Mouse (Mus musculus) cerebellum, adult 18-20 months (tissue): ENCODE data around the gene Sowahd.
A peak's percentile ranks its signal among the peaks of the same experiment; 100 is the strongest.
"Not testable (repeated sequence)": the region's sequence is repeated elsewhere in the genome, so short reads cannot be mapped to it uniquely, and the experiment has no call there.

Experiments
- DNase-seq, 2 experiments: peaks; one replicate each; pipeline ENCODE4 v3.0.0; 2021

Sowahd gene

DNA sequence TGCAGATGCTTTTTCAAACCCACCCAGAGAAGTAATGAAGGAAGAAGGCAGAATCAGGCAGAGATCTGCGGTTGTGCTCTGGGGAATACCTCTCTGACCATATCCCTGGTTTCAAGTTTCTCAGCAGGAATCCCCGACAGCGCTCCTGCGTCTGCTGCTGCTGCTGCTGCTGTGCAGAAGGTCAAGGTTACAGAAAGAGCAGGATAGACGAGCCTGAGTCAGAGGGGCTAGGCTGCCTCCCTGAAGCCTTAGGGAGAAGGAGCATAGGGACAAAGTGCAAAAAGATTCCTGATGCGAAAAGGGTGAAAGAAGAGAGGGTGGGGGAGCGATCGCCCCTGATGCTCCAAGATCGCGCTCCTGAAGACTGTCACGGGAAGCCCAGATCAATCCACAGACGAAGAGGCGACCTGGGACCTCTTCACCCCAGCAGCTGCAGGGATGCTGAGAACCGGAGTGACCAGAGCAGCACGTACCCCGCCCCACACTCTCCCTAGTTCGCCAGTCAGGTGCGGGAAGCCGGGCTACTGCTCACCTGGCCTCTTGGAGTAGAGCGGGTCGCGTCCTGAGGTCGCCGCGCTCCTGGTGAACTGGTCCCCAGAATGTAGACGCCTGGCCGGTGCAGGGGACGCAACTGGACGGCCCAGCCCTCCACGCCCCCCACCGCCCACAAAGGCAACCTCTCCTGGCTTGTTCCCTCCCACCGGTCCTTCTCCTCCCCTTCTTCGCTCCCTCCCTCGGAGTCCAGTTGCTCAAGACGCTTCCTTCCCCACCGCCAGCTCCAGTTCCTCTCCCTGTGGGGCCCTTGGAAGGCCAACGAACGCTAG lies at the start of gene Sowahd:
Gene Sowahd (plus strand): TSS at position 780 of the 824 bp plus-strand sequence.
- DNase-seq = peak in 1 of 2 experiments; percentile 2

DNA sequence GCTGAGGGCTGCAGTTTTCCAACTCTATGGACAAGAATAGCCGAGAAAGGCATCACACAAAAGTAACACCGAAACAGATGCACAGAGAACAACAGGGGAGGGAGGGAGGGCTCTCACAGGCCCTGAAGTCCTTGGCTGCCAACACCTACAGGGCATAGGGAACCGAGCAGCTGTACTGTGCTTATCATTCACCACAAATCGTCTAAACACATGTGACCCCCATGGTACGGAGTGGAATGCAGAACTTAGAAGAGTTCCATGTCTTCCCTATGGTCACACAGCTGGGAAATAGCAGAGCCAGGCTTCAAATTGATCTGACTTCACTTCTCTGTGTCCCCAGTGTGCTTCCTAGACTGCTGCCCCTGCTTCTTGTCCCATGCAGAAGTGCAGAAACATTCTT lies 34.8 kb upstream of the Sowahd start:
- DNase-seq = no peak

DNA sequence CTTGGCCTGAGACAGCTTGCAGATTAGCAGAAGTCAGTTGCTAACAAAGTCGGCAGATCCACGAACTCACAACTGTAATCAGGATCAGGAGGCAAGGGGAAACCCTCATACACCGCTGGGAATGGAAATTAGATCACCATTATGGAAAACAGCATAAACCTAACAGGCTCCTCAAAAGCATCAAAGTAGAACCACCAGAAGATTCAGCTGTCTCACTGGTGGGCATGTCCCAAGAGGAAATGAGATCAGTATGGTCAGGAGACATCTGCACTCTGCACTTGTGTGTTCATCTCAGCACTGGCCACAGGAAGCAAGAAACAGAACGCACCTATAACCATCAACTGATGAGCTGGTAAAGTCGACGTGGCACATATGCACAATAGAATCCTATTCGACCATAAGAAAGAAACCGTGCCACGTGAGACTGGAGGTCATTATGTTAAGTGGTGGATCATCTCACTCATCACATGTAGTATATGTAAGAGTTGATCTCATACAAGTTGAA lies 30.4 kb upstream of the Sowahd start:
- no peak for DNase-seq

- DNase-seq = no peak
Measured at GRCm38 (mm10) chrX:37019045-37019444, 29.6 kb upstream of the Sowahd start.

GRCm38 (mm10) chrX:37022690-37023089 lies 26.0 kb upstream of the Sowahd start:
- peak; percentile 70 to 76 for DNase-seq

- no peak for DNase-seq
Measured at GRCm38 (mm10) chrX:37023652-37024309, 24.9 kb upstream of the Sowahd start.

- DNase-seq = peak in 1 of 2 experiments; percentile 10
Measured at GRCm38 (mm10) chrX:37028378-37028777, 20.3 kb upstream of the Sowahd start.

DNA sequence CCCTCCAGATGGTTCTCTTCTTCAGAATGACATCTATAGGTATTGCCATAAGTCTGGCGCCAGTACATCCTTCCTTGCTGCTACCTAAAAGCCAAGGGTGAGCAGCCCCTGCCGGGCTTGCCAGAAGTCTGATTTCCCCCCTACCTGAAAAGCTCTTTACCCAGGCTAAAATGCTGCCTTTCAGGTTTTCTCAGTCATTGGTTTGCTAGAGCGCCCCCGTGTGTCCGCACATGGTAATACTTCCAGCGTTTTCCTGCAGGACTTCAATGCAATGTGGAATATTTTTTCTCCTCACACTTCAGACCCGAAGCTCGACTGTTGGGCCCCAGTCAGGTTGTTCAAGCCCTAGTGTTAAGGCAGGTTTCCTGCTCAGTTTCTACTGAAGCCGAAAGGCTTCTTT lies 5.9 kb upstream of the Sowahd start:
- peak; percentile 54 to 70 for DNase-seq

DNA sequence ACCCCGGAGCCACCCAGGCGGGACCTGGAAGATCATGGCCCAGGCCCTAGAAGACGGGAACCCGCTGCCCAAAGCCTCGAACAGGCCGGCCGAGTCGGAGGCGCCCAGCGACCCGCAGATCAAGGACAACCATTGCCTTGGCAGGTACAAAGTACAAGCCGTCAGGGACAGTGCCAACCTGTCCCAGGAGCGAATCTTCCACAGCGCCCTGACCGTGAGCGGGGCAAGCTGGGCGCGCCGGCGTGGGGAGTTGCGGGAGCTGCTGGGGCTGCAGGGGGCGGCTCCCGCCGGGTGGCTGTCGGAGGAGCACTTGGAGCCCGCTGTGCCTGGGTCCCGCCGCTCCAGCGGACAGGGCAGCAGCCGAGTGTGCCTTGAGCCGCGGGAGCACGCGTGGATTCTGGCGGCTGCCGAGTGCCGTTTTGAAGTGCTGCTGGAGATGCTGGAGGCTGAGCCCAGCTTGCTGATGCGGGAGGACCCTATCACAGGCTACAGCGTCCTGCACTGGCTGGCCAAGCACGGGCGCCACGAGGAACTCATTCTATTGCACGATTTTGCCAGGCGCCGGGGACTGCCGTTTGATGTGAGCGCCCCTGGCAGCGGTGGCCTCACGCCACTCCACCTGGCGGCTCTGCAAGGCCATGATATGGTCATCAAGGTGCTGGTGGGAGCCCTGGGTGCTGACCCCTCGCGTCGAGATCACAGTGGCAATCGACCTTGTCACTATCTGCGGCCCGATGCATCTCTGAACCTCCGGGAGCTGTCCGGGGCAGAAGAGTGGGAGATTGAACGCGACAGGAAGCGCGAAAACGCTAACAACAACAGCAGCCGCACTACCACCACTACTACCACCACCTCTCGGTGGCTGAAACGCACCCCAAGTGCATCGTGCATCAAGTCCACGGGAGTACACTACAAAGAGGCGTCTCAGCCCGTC lies 512 bp downstream of the Sowahd start:
- DNase-seq = peak in 1 of 2 experiments; percentile 9

DNA sequence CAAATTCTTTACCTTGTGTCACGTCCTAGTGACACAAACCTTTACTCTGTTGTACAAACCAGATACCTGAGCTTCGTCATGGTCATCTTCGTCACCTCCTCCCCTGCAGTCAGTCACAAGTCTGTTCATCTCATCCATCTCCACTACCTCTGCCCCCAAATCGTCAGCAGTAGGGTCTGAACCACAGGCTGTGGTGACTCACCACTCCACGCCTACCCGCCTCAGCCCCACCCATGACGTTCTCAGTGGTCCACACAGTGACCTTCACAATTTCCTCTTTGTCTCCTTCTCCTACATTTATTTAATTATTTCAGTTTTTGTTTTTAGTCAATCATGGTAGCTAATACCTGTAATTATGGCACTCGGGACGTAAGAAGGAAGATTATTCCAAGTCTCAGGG lies 15.3 kb downstream of the Sowahd start:
- DNase-seq = no peak

GRCm38 (mm10) chrX:37067299-37067698 lies 18.7 kb downstream of the Sowahd start:
- DNase-seq = no peak

DNA sequence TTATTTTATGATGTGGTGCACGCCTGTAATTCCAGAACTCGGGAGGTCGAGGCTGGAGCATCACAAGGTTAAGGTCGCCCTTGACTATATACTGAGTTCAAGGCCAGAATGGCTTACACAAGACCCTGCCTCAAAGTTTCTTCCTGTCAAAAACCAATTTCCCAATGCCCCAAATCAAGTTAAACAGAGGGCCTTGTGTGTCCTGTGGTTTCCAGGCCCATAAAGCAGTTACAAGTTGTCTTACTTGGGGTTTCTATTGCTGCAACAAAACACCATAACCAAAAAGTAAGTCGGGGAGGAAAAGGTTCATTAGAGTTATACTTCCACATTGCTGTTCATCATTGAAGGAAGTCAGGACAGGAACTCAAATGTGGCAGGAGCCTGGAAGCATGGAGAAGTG lies 20.1 kb downstream of the Sowahd start:
- no peak for DNase-seq

DNA sequence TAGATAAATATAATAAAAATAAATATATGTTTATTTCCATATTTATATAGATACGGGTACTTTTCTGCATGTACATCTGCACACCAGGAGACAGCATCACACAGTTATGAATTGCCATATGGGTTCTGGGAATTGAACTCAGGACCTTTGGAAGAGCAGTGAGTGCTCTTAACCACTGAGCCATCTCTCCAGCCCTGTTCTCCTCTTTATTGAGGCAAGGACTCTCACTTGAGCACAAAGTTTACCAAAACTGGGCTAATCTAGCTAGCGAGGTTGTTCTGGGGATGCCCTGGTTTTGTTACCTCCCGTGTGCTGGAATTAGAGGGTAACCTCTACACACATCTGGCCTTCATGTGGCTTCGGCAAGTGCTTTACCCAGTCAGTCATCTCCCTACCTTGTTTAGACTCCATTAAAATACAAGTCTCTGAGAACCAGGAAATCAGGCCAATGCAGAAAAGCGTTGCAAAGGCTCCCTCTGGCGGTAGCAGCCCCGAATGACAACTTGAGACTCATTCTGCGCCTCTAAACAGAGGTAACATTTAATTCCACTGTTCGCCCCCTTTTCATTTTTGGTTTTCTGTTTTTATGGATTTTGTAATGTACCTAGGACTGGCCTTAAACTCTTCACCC lies 25.7 kb downstream of the Sowahd start:
- DNase-seq = peak; percentile 35 to 69

DNA sequence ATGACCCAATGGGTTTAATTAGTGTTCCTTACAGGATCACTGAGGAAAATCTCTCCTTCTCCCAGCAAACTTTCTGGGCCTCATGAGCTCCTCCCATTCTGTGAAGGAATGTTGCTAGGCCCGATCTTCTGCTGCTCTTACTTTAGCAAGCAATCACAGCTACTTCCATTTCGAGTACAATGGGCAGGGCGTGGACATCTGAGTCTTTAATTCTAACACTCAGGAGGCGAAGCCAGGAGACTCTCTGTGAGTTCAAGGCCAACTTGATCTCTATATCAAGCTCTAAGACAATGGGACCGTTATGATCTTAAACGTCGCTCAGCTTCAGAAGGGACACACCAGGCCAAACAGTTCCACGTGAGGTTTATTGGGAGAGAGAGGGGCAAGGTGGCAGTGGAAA lies 28.0 kb downstream of the Sowahd start:
- DNase-seq = no peak

- not testable (repeated sequence) for DNase-seq
Measured at GRCm38 (mm10) chrX:37080345-37080744, 31.7 kb downstream of the Sowahd start.

- no peak for DNase-seq
Measured at GRCm38 (mm10) chrX:37081194-37081593, 32.5 kb downstream of the Sowahd start.

GRCm38 (mm10) chrX:37084318-37084926 lies 35.8 kb downstream of the Sowahd start:
- peak in 1 of 2 experiments; percentile 9 for DNase-seq

DNA sequence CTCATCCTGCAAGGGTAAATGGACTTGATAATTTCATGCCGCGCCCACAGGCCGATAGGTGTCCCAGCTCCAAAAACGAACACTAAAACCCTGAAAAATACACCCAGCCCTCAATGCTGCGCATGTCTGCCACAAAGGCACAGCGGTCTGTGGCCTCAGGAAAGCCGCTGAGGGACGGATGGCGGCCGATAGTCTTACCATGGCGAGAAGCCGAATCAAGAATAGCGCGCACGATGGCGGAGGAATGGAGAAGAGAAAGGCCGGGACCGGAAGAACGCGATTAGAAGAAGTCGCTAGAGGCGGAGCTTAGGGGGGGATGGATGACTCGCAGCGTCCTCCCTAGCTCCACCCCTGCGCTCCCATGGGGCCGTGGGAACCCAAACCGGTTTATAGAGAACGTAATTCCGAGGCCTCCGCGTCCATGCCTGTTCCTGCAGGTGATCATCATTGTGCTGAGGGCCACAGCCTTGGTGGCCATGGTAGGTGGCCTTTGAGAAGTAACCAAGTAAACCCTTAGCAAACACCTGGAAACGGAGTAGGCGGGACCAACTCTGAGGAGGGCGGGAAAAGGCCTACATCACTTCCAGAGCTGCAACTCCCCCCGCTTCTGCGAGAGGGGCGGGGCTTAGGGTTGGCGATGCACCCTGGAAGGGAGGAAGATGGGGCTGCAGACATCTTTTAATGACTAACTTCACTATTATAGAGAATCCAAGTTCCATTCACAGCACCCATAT lies 36.4 kb downstream of the Sowahd start, which contains the start of gene Rpl39:
Gene Rpl39 (minus strand): TSS at position 476 of the 734 bp plus-strand sequence.
- peak; percentile 84 to 90 for DNase-seq

DNA sequence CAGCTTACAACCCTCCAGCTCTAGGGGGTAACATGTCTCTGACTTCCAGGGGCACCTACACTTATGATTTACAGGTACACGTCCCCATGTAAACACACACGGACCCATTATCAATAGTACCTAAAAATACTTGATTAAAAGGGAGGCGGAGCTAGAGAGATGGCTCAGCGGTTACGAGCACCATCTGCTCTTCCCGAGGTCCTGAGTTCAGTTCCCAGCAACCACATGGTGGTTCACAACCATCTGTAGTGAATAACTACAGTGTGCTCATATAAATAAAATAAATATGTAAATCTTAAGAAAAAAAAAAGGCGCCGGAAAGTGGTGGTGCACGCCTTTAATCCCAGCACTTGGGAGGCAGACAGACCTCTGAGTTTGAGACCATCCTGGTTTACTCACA lies 37.0 kb downstream of the Sowahd start:
- DNase-seq = no peak

GRCm38 (mm10) chrX:37088778-37089177 lies 40.1 kb downstream of the Sowahd start:
- no peak for DNase-seq

GRCm38 (mm10) chrX:37091457-37091856 lies 42.8 kb downstream of the Sowahd start:
- DNase-seq = no peak
